Mouse (Mus musculus) effector memory CD4-positive, alpha-beta T cell, adult 5 months (primary cell): Measurements from ENCODE around the gene Atp6v1c2. TPM values are rescaled to one million over a fixed set of nuclear protein-coding genes. Genes with fewer than 3 reads are reported as not detected.

ENCODE experiments used
- polyA plus RNA-seq: library from polyadenylated mRNA; unstranded; fragments of 100-300 nt; shearing (Covaris generic); gene quantifications from one replicate; pipeline ENCODE4 v1.2.1, GENCODE M21; 2017

Gene Atp6v1c2
- polyA plus RNA-seq, result not detected

GRCm38 (mm10) chr12:17329259-17329658 lies at the start of gene Atp6v1c2:
TSS of gene Atp6v1c2 (minus strand) at chr12:17329359.

GRCm38 (mm10) chr12:17348048-17349036 lies 19.2 kb upstream of the Atp6v1c2 start, which contains the start of gene Nol10:
TSS of gene Nol10 (plus strand) at chr12:17348458.

GRCm38 (mm10) chr12:17265971-17266672 lies 63.0 kb downstream of the Atp6v1c2 start, which contains the start of gene Pdia6:
TSS of gene Pdia6 (plus strand) at chr12:17266545.

Other genes starting within 250 kb of the Atp6v1c2 start
- not detected for gene Kcnf1, start 152.5 kb downstream of the Atp6v1c2 start, polyA plus RNA-seq
- gene Pdia6, start 62.8 kb downstream of the Atp6v1c2 start, polyA plus RNA-seq, result 138 TPM
- gene Nol10, start 19.1 kb upstream of the Atp6v1c2 start, polyA plus RNA-seq, result 39.6 TPM
- 3,335 TPM for gene Odc1, start 215.4 kb upstream of the Atp6v1c2 start, polyA plus RNA-seq